Mouse (Mus musculus) G1E (cell line): Measurements from ENCODE around the gene Pbx1. TPM values are rescaled to one million over a fixed set of nuclear protein-coding genes. Genes with fewer than 3 reads are reported as not detected.

Source experiments
- ATAC-seq: 2 replicates; pipeline ENCODE4 v1.8.0; 2016; ENCODE audit warnings: mild to moderate bottlenecking; ENCODE audit not compliant: insufficient number of reproducible peaks, poor library complexity, low FRiP score, severe bottlenecking; ENCODE audit errors: extremely low read depth
- DNase-seq: peaks from one replicate; pipeline ENCODE4 v3.0.0; 2012; ENCODE audit warnings: low spot score
- H3K27me3 ChIP-seq: 2 replicates; pipeline ENCODE4 v1.6.1; 2012; ENCODE audit warnings: mild to moderate bottlenecking, low read length, inconsistent platforms; ENCODE audit not compliant: insufficient read depth
- H3K36me3 ChIP-seq: replicated peaks from 2 replicates; pipeline ENCODE3; 2012; ENCODE audit warnings: mild to moderate bottlenecking, inconsistent platforms
- H3K4me1 ChIP-seq: 2 replicates; pipeline ENCODE4 v1.6.1; 2012; ENCODE audit warnings: low read depth, low read length, inconsistent platforms, mixed read lengths; ENCODE audit not compliant: insufficient read depth
- H3K4me3 ChIP-seq: 2 replicates; pipeline ENCODE4 v1.5.1; 2012; ENCODE audit warnings: low read depth, mild to moderate bottlenecking, inconsistent platforms, low read length, moderate library complexity, mixed read lengths
- H3K9me3 ChIP-seq: replicated peaks from 2 replicates; pipeline ENCODE4 v1.6.1; 2012; ENCODE audit warnings: inconsistent platforms
- CTCF ChIP-seq: IDR thresholded peaks from 2 replicates; pipeline ENCODE4 v1.5.1; 2012; ENCODE audit warnings: low read depth, low read length, inconsistent platforms, mixed read lengths
- GATA1 ChIP-seq: IDR thresholded peaks from 2 replicates; pipeline ENCODE4 v1.6.1; 2012; ENCODE audit warnings: borderline replicate concordance, low read length, inconsistent platforms, mixed read lengths
- GATA2 ChIP-seq: IDR thresholded peaks from 2 replicates; pipeline ENCODE4 v1.6.1; 2012; ENCODE audit warnings: low read depth, low read length, inconsistent platforms, borderline replicate concordance
- POLR2AphosphoS5 ChIP-seq: IDR thresholded peaks from 2 replicates; pipeline ENCODE4 v1.6.1; 2012; ENCODE audit warnings: low read depth, low read length, inconsistent platforms; ENCODE audit not compliant: insufficient replicate concordance
- TAL1 ChIP-seq: conservative IDR thresholded peaks from 2 replicates; pipeline ENCODE4 v1.6.1; 2012; ENCODE audit warnings: low read depth, low read length, inconsistent platforms, mixed read lengths
- polyA plus RNA-seq: library from polyadenylated mRNA; stranded (reverse); fragments of >175 nt; gene quantifications from 2 replicates; pipeline ENCODE4 v1.2.3, GENCODE M21; 2012
- total RNA-seq, 2 experiments: library from RNA; stranded (forward) in 1 of 2; stranded (reverse) in 1 of 2; fragments of 200-1000 nt in 1 of 2; fragments of >200 nt in 1 of 2; fragmentation: Nextera tagmentation in 1 of 2; gene quantifications; 2 replicates each; pipeline ENCODE4 v1.2.3; 2014 to 2017

The Pbx1 gene
- total and polyA plus RNA-seq, 3 experiments: 0.11 to 0.23 TPM; not detected in 1

GRCm38 (mm10) chr1:168291643-168292040 lies 140.4 kb downstream of the Pbx1 start:
- Histone ChIP-seq H3K4me1 (no peaks in the 10 kb centered on the region), H3K4me3 (no peak overlapping the region)

GRCm38 (mm10) chr1:168291001-168291642 lies 140.9 kb downstream of the Pbx1 start:
- Histone ChIP-seq H3K9me3 (peaks cover 54% of the 10 kb centered on the region), H3K4me3 (no peak overlapping the region), H3K4me1 (no peaks in the 10 kb centered on the region), H3K27me3 (no peaks in the 10 kb centered on the region), H3K36me3 (no peaks in the 10 kb centered on the region)
- DNase-seq (no peak), ATAC-seq (no peak)
- no peak for TF ChIP-seq GATA2
- TF ChIP-seq POLR2AphosphoS5: no peak
- no peak for TF ChIP-seq TAL1
- no peak for TF ChIP-seq GATA1
- no peak for TF ChIP-seq CTCF

More at GRCm38 (mm10) chr1:168291643-168292040, 140.4 kb downstream of the Pbx1 start:
- no peak for TF ChIP-seq GATA1
- ATAC-seq (no peak), DNase-seq (no peak)
- peaks cover 55% of the 10 kb centered on the region for H3K9me3 ChIP-seq
- no peaks in the 10 kb centered on the region for H3K36me3 ChIP-seq
- no peaks in the 10 kb centered on the region for H3K27me3 ChIP-seq

- H3K27me3 ChIP-seq: no peaks in the 10 kb centered on the region
- H3K4me1 ChIP-seq: no peaks in the 10 kb centered on the region
- DNase-seq: no peak
- H3K36me3 ChIP-seq: no peaks in the 10 kb centered on the region
- H3K4me3 ChIP-seq: no peak overlapping the region
- ATAC-seq: no peak
- H3K9me3 ChIP-seq: peaks cover 56% of the 10 kb centered on the region
- TF ChIP-seq CTCF (no peak), POLR2AphosphoS5 (no peak), GATA1 (no peak), GATA2 (no peak), TAL1 (no peak)
These were observed 141.7 kb downstream of the Pbx1 start for GRCm38 (mm10) chr1:168290236-168290985.

- H3K9me3 ChIP-seq: peaks cover 64% of the 10 kb centered on the region
- TF ChIP-seq GATA1: no peak
- TF ChIP-seq CTCF: no peak
- no peak for TF ChIP-seq GATA2
- no peak for TF ChIP-seq POLR2AphosphoS5
- TF ChIP-seq TAL1: no peak
- H3K27me3 ChIP-seq: no peaks in the 10 kb centered on the region
- H3K4me1 ChIP-seq: no peaks in the 10 kb centered on the region
- H3K4me3 ChIP-seq: no peak overlapping the region
- DNase-seq: no peak
- H3K36me3 ChIP-seq: no peaks in the 10 kb centered on the region
- no peak for ATAC-seq
These were observed 143.1 kb downstream of the Pbx1 start for GRCm38 (mm10) chr1:168288891-168289545.

GRCm38 (mm10) chr1:168287843-168288591 lies 144.1 kb downstream of the Pbx1 start:
- no peaks in the 10 kb centered on the region for H3K36me3 ChIP-seq

More at GRCm38 (mm10) chr1:168287843-168288591, 144.1 kb downstream of the Pbx1 start:
- Histone ChIP-seq H3K27me3 (no peaks in the 10 kb centered on the region), H3K9me3 (peaks cover 66% of the 10 kb centered on the region), H3K4me3 (no peak overlapping the region), H3K4me1 (no peaks in the 10 kb centered on the region)
- DNase-seq (no peak), ATAC-seq (no peak)
- TF ChIP-seq GATA2: no peak
- TF ChIP-seq CTCF: no peak
- TF ChIP-seq POLR2AphosphoS5: no peak
